21 mouse cellular contexts compared by ENCODE assay signal in genomic region chr6:38597481-38597880, GRCm38 (mm10). TPM values are rescaled to one million over a fixed set of nuclear protein-coding genes. Genes with fewer than 3 reads are reported as not detected.
DNase-seq lines count a peak whose midpoint lies in the region; ATAC-seq and TF ChIP-seq lines count a peak whose summit lies in the region.
"Had no signal": no experiment of that assay in that cellular context is flagged by ENCODE, and none has a peak within 500 bp of the region (broad histone marks: within the 10 kb centered on the region; RNA-seq: fewer than 3 reads in every experiment).

No protein-coding gene starts in this region.

- in situ Hi-C loops in Patski (cut with MboI; ENCODE audit: low pct_unique_long_range_greater_than_20kb), result no loop called here

- no peaks in the 10 kb centered on the region for H3K27me3 ChIP-seq in forebrain, embryonic 14.5 days (replicated peaks; ENCODE audit: control insufficient read depth, insufficient read depth, low read length)
- H3K27me3 ChIP-seq in forebrain, embryonic 11.5 days (ENCODE audit: control insufficient read depth, insufficient read depth, low read length), result no peaks in the 10 kb centered on the region
- H3K27me3 ChIP-seq in kidney, postnatal 0 days (ENCODE audit: insufficient read depth, low read length), result no peaks in the 10 kb centered on the region
- H3K27me3 ChIP-seq in kidney, embryonic 16.5 days (ENCODE audit: insufficient read depth, low read length), result no peaks in the 10 kb centered on the region
- H3K27me3 ChIP-seq in Patski, result no peaks in the 10 kb centered on the region
- H3K27me3 ChIP-seq: limb, embryonic 12.5 days had no signal

- H3K9ac ChIP-seq in forebrain, embryonic 14.5 days (ENCODE audit: low read length), result no peak overlapping the region
- H3K9ac ChIP-seq in forebrain, embryonic 11.5 days (ENCODE audit: low read length), result no peak overlapping the region
- no peak overlapping the region for H3K9ac ChIP-seq in kidney, postnatal 0 days (ENCODE audit: low read depth, low read length)
- no peak overlapping the region for H3K9ac ChIP-seq in kidney, embryonic 16.5 days (replicated peaks; ENCODE audit: low read length)
- H3K9ac ChIP-seq: hindbrain, embryonic 14.5 days; limb, embryonic 12.5 days; liver, embryonic 14.5 days had no signal

- no peak overlapping the region for H3K27ac ChIP-seq in forebrain, embryonic 14.5 days (ENCODE audit: low read depth, low read length)
- H3K27ac ChIP-seq in forebrain, embryonic 11.5 days (ENCODE audit: low read depth, low read length), result no peak overlapping the region
- H3K27ac ChIP-seq in kidney, postnatal 0 days, result no peak overlapping the region
- H3K27ac ChIP-seq in kidney, embryonic 16.5 days (ENCODE audit: low read length), result no peak overlapping the region
- H3K27ac ChIP-seq: hindbrain, embryonic 14.5 days; limb, embryonic 12.5 days; liver, embryonic 14.5 days; midbrain, embryonic 10.5 days had no signal

- CTCF ChIA-PET in Patski (lab: Charles Lee), result interaction anchor here (1.4 to 1.8 kb wide), 2 partner anchors 9 to 25 kb away, joined by 4 to 5 read pairs; no protein-coding TSS in a partner anchor

- 96% methylated on average over 4 of the region's 4 CpGs for WGBS in forebrain, embryonic 14.5 days
- WGBS in forebrain, embryonic 11.5 days, result 92% methylated on average over 4 of the region's 4 CpGs
- WGBS in kidney, postnatal 0 days, result 89% methylated on average over 4 of the region's 4 CpGs
- 92% methylated on average over 4 of the region's 4 CpGs for WGBS in kidney, embryonic 16.5 days

- H3K4me3 ChIP-seq in forebrain, embryonic 14.5 days (ENCODE audit: low read depth, low read length), result no peak overlapping the region
- H3K4me3 ChIP-seq in forebrain, embryonic 11.5 days (ENCODE audit: low read depth, low read length), result no peak overlapping the region
- H3K4me3 ChIP-seq in kidney, postnatal 0 days (replicated peaks; ENCODE audit: low read depth, low read length), result no peak overlapping the region
- H3K4me3 ChIP-seq in kidney, embryonic 16.5 days (ENCODE audit: low read length), result no peak overlapping the region
- H3K4me3 ChIP-seq: limb, embryonic 12.5 days; midbrain, embryonic 10.5 days had no signal

- peak; percentile 3 for DNase-seq in forebrain, embryonic 14.5 days (ENCODE audit: low spot score)
- no peak for DNase-seq in forebrain, embryonic 11.5 days (ENCODE audit: low spot score)
- DNase-seq in kidney, postnatal 0 days (ENCODE audit: low spot score), result no peak
- peak; percentile 10 for DNase-seq in 3134 (ENCODE audit: extremely low read depth, insufficient read length, low spot score)
- no peak for DNase-seq in Patski (ENCODE audit: low read depth, low spot score)
- no peak for DNase-seq in cerebellum, adult 9-11 months
- DNase-seq in layer of hippocampus, adult 9-11 months, result no peak
- DNase-seq: adrenal gland, postnatal 10 days; B cell, adult 2 months; cerebellum, adult 2 months; gastrocnemius, postnatal 10 days; heart, postnatal 10 days; kidney, adult 8-10 months; lung, postnatal 10 days; right cerebral cortex, postnatal 25 days; thymus, postnatal 4 days had no signal

- no peak for ATAC-seq in forebrain, embryonic 14.5 days
- no peak for ATAC-seq in forebrain, embryonic 11.5 days (replicated peaks; ENCODE audit: low FRiP score)
- no peak for ATAC-seq in kidney, postnatal 0 days (replicated peaks; ENCODE audit: low FRiP score, low read depth)
- no peak for ATAC-seq in kidney, embryonic 16.5 days (ENCODE audit: low FRiP score, low TSS enrichment)
- ATAC-seq in Patski, result no peak

- peak; percentile 35 for TF ChIP-seq CTCF in kidney, postnatal 0 days (IDR thresholded peaks at IDR 0.05; ENCODE audit: low read depth)
- peak; percentile 69 for TF ChIP-seq CTCF in Patski (IDR thresholded peaks at IDR 0.05)

- H3K9me3 ChIP-seq in forebrain, embryonic 14.5 days (replicated peaks; ENCODE audit: control insufficient read depth, low read length), result no peaks in the 10 kb centered on the region
- no peaks in the 10 kb centered on the region for H3K9me3 ChIP-seq in forebrain, embryonic 11.5 days (ENCODE audit: control insufficient read depth, low read length)
- no peaks in the 10 kb centered on the region for H3K9me3 ChIP-seq in kidney, postnatal 0 days (replicated peaks; ENCODE audit: low read length)
- no peaks in the 10 kb centered on the region for H3K9me3 ChIP-seq in kidney, embryonic 16.5 days (ENCODE audit: low read length)
- H3K9me3 ChIP-seq: limb, embryonic 12.5 days; midbrain, embryonic 10.5 days had no signal

- peaks cover 63% of the 10 kb centered on the region for H3K36me3 ChIP-seq in forebrain, embryonic 14.5 days (ENCODE audit: control insufficient read depth, insufficient read depth, low read length)
- peaks cover 8% of the 10 kb centered on the region for H3K36me3 ChIP-seq in forebrain, embryonic 11.5 days (ENCODE audit: control insufficient read depth, insufficient read depth, low read length)
- peaks cover 34% of the 10 kb centered on the region for H3K36me3 ChIP-seq in kidney, postnatal 0 days (ENCODE audit: insufficient read depth, low read length)
- H3K36me3 ChIP-seq in kidney, embryonic 16.5 days (ENCODE audit: insufficient read depth, low read length), result peaks cover 43% of the 10 kb centered on the region

- H3K4me2 ChIP-seq in forebrain, embryonic 14.5 days (ENCODE audit: low read length), result no peak overlapping the region
- no peak overlapping the region for H3K4me2 ChIP-seq in forebrain, embryonic 11.5 days (ENCODE audit: low read depth, low read length, severe bottlenecking)
- no peak overlapping the region for H3K4me2 ChIP-seq in kidney, postnatal 0 days (ENCODE audit: low read length)
- no peak overlapping the region for H3K4me2 ChIP-seq in kidney, embryonic 16.5 days (replicated peaks; ENCODE audit: low read depth, low read length)
- H3K4me2 ChIP-seq: hindbrain, embryonic 14.5 days; limb, embryonic 12.5 days had no signal

- no peaks in the 10 kb centered on the region for H3K4me1 ChIP-seq in forebrain, embryonic 14.5 days (ENCODE audit: control insufficient read depth, insufficient read depth, low read length)
- H3K4me1 ChIP-seq in forebrain, embryonic 11.5 days (replicated peaks; ENCODE audit: control insufficient read depth, insufficient read depth, low read length), result no peaks in the 10 kb centered on the region
- H3K4me1 ChIP-seq in kidney, postnatal 0 days (replicated peaks; ENCODE audit: insufficient read depth, low read length), result no peaks in the 10 kb centered on the region
- H3K4me1 ChIP-seq in kidney, embryonic 16.5 days (ENCODE audit: insufficient read depth, low read length), result no peaks in the 10 kb centered on the region
- H3K4me1 ChIP-seq: limb, embryonic 12.5 days; midbrain, embryonic 10.5 days had no signal

- POLR2A ChIA-PET in Patski (lab: Charles Lee), result no interaction called here

RNA-seq across cellular contexts. Expression of gene Klrg2, which starts 39.6 kb away (rescaled TPM):
- 0.16 TPM in 1 of 2 replicates, not detected in the other for polyA plus RNA-seq in forebrain, embryonic 14.5 days (2014; fragmentation: Nextera tagmentation; extraction: Ambion mirVana)
- 0.15 TPM in 1 of 2 replicates, not detected in the other for polyA plus RNA-seq in forebrain, embryonic 11.5 days (2014; fragmentation: Nextera tagmentation; extraction: Ambion mirVana)
- 0.82 and 1.4 TPM in 2 replicates for polyA plus RNA-seq in kidney, postnatal 0 days (2015; fragmentation: Nextera tagmentation; extraction: Ambion mirVana)
- polyA plus RNA-seq in kidney, embryonic 16.5 days (2015; fragmentation: Nextera tagmentation; extraction: Ambion mirVana), result 0.32 and 0.49 TPM in 2 replicates
- 24.7 TPM for polyA plus RNA-seq in Patski (2021)
- polyA plus RNA-seq: hindbrain, embryonic 14.5 days; midbrain, embryonic 10.5 days had no signal

RNA-seq across cellular contexts. Expression of gene Luc7l2, which starts 46.3 kb away (rescaled TPM):
- polyA plus RNA-seq in forebrain, embryonic 14.5 days (2014; fragmentation: Nextera tagmentation; extraction: Ambion mirVana), result 22.8 and 32.5 TPM in 2 replicates
- polyA plus RNA-seq in forebrain, embryonic 11.5 days (2014; fragmentation: Nextera tagmentation; extraction: Ambion mirVana), result 47.5 and 48.5 TPM in 2 replicates
- 29.9 and 33.4 TPM in 2 replicates for polyA plus RNA-seq in kidney, postnatal 0 days (2015; fragmentation: Nextera tagmentation; extraction: Ambion mirVana)
- polyA plus RNA-seq in kidney, embryonic 16.5 days (2015; fragmentation: Nextera tagmentation; extraction: Ambion mirVana), result 28.6 and 39.6 TPM in 2 replicates
- polyA plus RNA-seq in Patski (2021), result 117 TPM

Comparison
In these comparisons a context has a peak if more than half of its experiments do, and no peak if none do; other contexts are left out.
1. DNase-seq: peak in forebrain, embryonic 14.5 days (single experiment) and 3134 (single experiment); none in forebrain, embryonic 11.5 days (single experiment), kidney, postnatal 0 days (single experiment), Patski (single experiment), cerebellum, adult 9-11 months (single experiment) and layer of hippocampus, adult 9-11 months (single experiment).
2. RNA of gene Klrg2, which starts 39.6 kb away (polyA plus RNA-seq): 24.7 TPM in Patski (single experiment); 0.82 to 1.4 TPM in kidney, postnatal 0 days, 0.32 to 0.49 TPM in kidney, embryonic 16.5 days, 0.16 TPM in forebrain, embryonic 14.5 days and 0.15 TPM in forebrain, embryonic 11.5 days; every median in the first group is over 10 times any median in the second.